Mouse (Mus musculus) kidney, postnatal 14 days (tissue): ENCODE measurements at regions not wholly inside any gene's neighbourhood (a gene's known extent, or its start where the extent isn't known, plus 50 kb on each side); places are given as distances from the start of the nearest gene placed in this dataset.

Experiments
- DNase-seq: peaks from one replicate; pipeline ENCODE4 v3.0.0; 2022; ENCODE audit warnings: mixed read lengths

GRCm38 (mm10) chr10:17212551-17213309 lies 510.3 kb upstream of the Cited2 start:
- DNase-seq: no peak

GRCm38 (mm10) chr10:17213310-17214064 lies 509.5 kb upstream of the Cited2 start:
- DNase-seq: peak; percentile 34

- DNase-seq: no peak
Measured at GRCm38 (mm10) chr10:17214065-17214440, 509.0 kb upstream of the Cited2 start.

GRCm38 (mm10) chr10:17215029-17215428 lies 508.0 kb upstream of the Cited2 start:
- no peak for DNase-seq

- DNase-seq: no peak
Measured at GRCm38 (mm10) chr10:17221495-17221894, 501.5 kb upstream of the Cited2 start.

GRCm38 (mm10) chr10:17225727-17226126 lies 497.3 kb upstream of the Cited2 start:
- no peak for DNase-seq

- DNase-seq: peak; percentile 14
Measured at GRCm38 (mm10) chr10:17230040-17230818, 492.8 kb upstream of the Cited2 start.

GRCm38 (mm10) chr10:17235955-17236650 lies 486.9 kb upstream of the Cited2 start:
- no peak for DNase-seq

GRCm38 (mm10) chr10:17236761-17237160 lies 486.3 kb upstream of the Cited2 start:
- no peak for DNase-seq

- DNase-seq: no peak
Measured at GRCm38 (mm10) chr10:17237463-17237862, 485.6 kb upstream of the Cited2 start.

GRCm38 (mm10) chr10:17237918-17238850 lies 484.8 kb upstream of the Cited2 start:
- DNase-seq: no peak

- DNase-seq: no peak
Measured at GRCm38 (mm10) chr10:17248270-17248669, 474.7 kb upstream of the Cited2 start.

- DNase-seq: peak; percentile 18
Measured at GRCm38 (mm10) chr10:17253040-17253439, 470.0 kb upstream of the Cited2 start.

- peak; percentile 17 for DNase-seq
Measured at GRCm38 (mm10) chr10:17260154-17260553, 462.9 kb upstream of the Cited2 start.

- DNase-seq: peak; percentile 18
Measured at GRCm38 (mm10) chr10:17260615-17261014, 462.4 kb upstream of the Cited2 start.

- no peak for DNase-seq
Measured at GRCm38 (mm10) chr10:17261192-17261824, 461.7 kb upstream of the Cited2 start.

GRCm38 (mm10) chr10:17261825-17262205 lies 461.2 kb upstream of the Cited2 start:
- no peak for DNase-seq

GRCm38 (mm10) chr10:17272646-17273045 lies 450.4 kb upstream of the Cited2 start:
- no peak for DNase-seq

- no peak for DNase-seq
Measured at GRCm38 (mm10) chr10:17273855-17274254, 449.2 kb upstream of the Cited2 start.

GRCm38 (mm10) chr10:17275214-17275613 lies 447.8 kb upstream of the Cited2 start:
- DNase-seq: no peak

- no peak for DNase-seq
Measured at GRCm38 (mm10) chr10:17277911-17278310, 445.1 kb upstream of the Cited2 start.
